Mouse (Mus musculus) embryonic facial prominence, embryonic 10.5 days (tissue): ENCODE measurements around the gene Rpl31. TPM values are rescaled to one million over a fixed set of nuclear protein-coding genes. Genes with fewer than 3 reads are reported as not detected.
A peak's percentile ranks its signal among the peaks of the same experiment; 100 is the strongest.

Experiments used
- DNase-seq: peaks from one replicate; pipeline ENCODE4 v3.0.0-alpha.2; 2017; ENCODE audit warnings: low spot score
- H3K27ac ChIP-seq: fragments of 300-500 bp; sonication (generic); replicated peaks from 2 replicates; pipeline ENCODE4 v1.5.1; 2016; ENCODE audit warnings: mild to moderate bottlenecking
- H3K27me3 ChIP-seq: fragments of 300-500 bp; sonication (generic); replicated peaks from 2 replicates; pipeline ENCODE4 v1.6.1; 2016; ENCODE audit warnings: low read depth, mild to moderate bottlenecking; ENCODE audit not compliant: poor library complexity, severe bottlenecking
- H3K36me3 ChIP-seq: fragments of 300-500 bp; sonication (generic); replicated peaks from 2 replicates; pipeline ENCODE4 v1.6.1; 2016; ENCODE audit warnings: mild to moderate bottlenecking, moderate library complexity
- H3K4me1 ChIP-seq: fragments of 300-500 bp; sonication (generic); 2 replicates; pipeline ENCODE4 v1.6.1; 2016
- H3K4me3 ChIP-seq: fragments of 300-500 bp; sonication (generic); 2 replicates; pipeline ENCODE4 v1.5.1; 2016; ENCODE audit warnings: mild to moderate bottlenecking, moderate library complexity
- H3K9me3 ChIP-seq: fragments of 300-500 bp; sonication (generic); 2 replicates; pipeline ENCODE4 v1.6.1; 2016; ENCODE audit warnings: mild to moderate bottlenecking
- WGBS: fragments of 180-500 bp; shearing (Covaris S2); methylation state at CpG from one replicate; pipeline ENCODE4 v1.1.7; 2016; 5-methylcytosine and 5-hydroxymethylcytosine counted together
- polyA plus RNA-seq: library from polyadenylated mRNA; unstranded; fragments of >200 nt; fragmentation: Nextera tagmentation; extraction: Ambion mirVana; gene quantifications from 2 replicates; pipeline ENCODE4 v1.2.1, GENCODE M21; 2016

Gene Rpl31
- polyA plus RNA-seq, 1 experiment from 2014 or later = 499 TPM

DNA sequence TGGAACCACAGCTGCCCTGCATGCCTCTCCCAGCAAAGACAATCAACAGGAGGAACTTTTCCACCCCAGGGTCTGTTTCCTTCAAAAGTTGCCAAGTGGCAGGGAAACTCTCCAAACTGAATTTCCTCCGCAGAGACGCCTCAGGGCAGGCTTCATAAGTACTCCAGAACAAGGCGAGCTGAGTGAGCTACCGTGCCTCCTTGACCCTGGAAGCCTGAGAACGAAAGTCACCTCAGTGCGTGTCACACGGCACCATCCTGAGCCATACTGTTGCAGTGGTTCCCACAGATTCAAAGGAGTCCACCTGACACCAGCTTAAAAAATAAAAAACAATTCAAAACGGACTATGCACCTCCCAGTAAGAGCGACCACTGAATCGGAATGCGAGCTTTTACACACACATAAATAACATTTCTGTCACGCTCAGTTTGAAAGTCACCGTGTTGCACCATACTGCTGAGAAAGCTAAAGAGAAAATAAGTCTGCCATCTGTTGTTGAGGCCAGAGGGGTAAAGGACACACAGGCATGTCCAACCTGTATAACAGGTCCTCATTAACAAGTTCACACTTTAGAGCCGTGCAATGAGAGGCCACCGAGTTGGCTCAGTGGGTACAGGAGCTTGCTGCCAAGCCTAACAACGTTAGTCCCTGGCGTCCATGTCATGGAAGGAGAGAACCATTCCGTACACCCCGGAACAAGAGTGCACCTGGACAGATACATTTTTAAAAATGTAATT lies 42.6 kb downstream of the Rpl31 start:
- 81% methylated on average over 19 of the region's 19 CpGs for WGBS
- DNase-seq = no peak
- H3K27ac ChIP-seq = no peak overlapping the region
- peaks cover 11% of the 10 kb centered on the region; the same call in 1 of the 2 replicates for H3K4me1 ChIP-seq
- no peaks in the 10 kb centered on the region for H3K27me3 ChIP-seq
- no peaks in the 10 kb centered on the region for H3K9me3 ChIP-seq
- H3K4me3 ChIP-seq = no peak overlapping the region
- no peaks in the 10 kb centered on the region for H3K36me3 ChIP-seq

DNA sequence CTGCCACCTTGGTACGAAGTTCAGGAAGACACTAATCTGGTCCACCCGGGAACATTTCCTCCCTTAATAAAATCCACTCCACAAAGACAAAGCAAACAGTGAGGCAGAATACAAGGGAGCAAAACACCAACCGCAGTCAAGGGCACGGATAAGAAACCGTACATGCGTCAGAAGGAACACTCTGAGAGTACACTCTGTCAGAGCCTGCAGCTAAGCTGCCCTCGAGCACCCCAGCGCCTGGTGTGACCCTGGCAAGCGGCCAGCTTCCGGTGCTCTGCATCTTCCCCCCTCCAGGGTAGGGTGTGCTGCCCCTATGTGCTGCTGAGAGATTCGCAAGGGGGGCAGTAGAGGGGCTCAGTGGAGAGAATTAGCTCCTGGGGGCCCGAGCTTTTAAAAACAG lies 50.2 kb downstream of the Rpl31 start:
- H3K4me3 ChIP-seq = no peak overlapping the region
- no peaks in the 10 kb centered on the region for H3K27me3 ChIP-seq
- peaks cover 15% of the 10 kb centered on the region for H3K4me1 ChIP-seq
- WGBS = 25% methylated on average over 12 of the region's 12 CpGs
- peak; percentile 58 for DNase-seq
- no peaks in the 10 kb centered on the region for H3K9me3 ChIP-seq
- H3K27ac ChIP-seq = peak overlapping the region; percentile 40; the same call in 1 of the 2 replicates
- H3K36me3 ChIP-seq = no peaks in the 10 kb centered on the region

DNA sequence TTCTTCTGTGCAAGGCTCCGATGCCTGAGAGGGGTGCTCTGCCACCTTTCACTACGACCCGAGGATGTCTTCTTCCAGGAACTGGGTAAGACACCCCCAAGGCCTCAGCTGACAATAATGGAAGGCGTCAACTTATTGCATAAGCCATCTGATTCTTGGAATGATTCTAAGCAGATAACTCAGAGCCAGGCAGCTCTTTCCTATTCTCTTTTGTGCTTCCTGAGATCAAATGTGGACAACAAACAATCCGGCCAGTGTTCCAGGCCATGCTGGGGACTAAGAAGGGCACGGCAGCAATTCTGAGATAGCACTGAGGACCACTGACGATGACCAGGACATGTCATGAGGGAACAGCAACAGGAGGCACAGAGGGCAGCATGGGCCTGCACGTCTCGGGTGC lies 51.2 kb downstream of the Rpl31 start:
- peaks cover 15% of the 10 kb centered on the region for H3K4me1 ChIP-seq
- H3K4me3 ChIP-seq = no peak overlapping the region
- H3K27ac ChIP-seq = no peak overlapping the region
- H3K9me3 ChIP-seq = no peaks in the 10 kb centered on the region
- no peaks in the 10 kb centered on the region for H3K27me3 ChIP-seq
- WGBS = 79% methylated on average over 9 of the region's 9 CpGs
- DNase-seq = no peak
- no peaks in the 10 kb centered on the region for H3K36me3 ChIP-seq

DNA sequence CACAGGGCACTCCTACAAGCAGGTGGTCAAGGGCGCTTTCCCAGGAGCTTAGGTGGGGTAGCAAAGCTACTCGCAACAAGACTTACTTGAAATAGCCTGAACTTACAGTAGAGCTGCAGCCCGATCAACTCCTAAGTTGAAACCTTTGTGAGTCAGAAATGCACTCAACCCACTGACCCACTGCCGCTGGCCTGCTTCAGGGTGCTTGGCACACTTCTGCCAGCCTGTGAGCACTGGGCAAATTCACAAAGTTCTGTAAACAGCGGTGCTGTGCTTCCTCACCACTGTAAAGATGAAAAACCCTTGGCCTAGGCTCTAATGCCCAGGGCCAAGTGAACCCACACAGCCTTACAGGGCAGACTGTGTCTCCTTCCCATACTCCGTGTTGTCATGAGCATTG lies 53.3 kb downstream of the Rpl31 start:
- 89% methylated on average over 6 of the region's 6 CpGs for WGBS
- no peak for DNase-seq
- Histone ChIP-seq H3K36me3 (no peaks in the 10 kb centered on the region), H3K4me1 (peaks cover 15% of the 10 kb centered on the region), H3K27ac (no peak overlapping the region), H3K4me3 (no peak overlapping the region), H3K9me3 (no peaks in the 10 kb centered on the region), H3K27me3 (no peaks in the 10 kb centered on the region)

Other genes with a start within 250 kb of the Rpl31 start
- gene Npas2, start 174.1 kb upstream of the Rpl31 start, polyA plus RNA-seq = 0.11 and 0.12 TPM in 2 replicates
- 5.2 and 5.3 TPM in 2 replicates for gene Tbc1d8, start 110.9 kb downstream of the Rpl31 start, polyA plus RNA-seq
- gene Cnot11, start 167.2 kb downstream of the Rpl31 start, polyA plus RNA-seq = 23.2 and 25.3 TPM in 2 replicates
- gene Rnf149, start 209.6 kb downstream of the Rpl31 start, polyA plus RNA-seq = 23.1 and 23.4 TPM in 2 replicates